Mouse (Mus musculus): ENCODE data around the gene D7Ertd443e.

The D7Ertd443e gene

GRCm38 (mm10) chr7:134385561-134385960 is at the start of gene D7Ertd443e:
TSS of gene D7Ertd443e (minus strand) at chr7:134385661.
- DNase-seq: no peak

GRCm38 (mm10) chr7:134431681-134432080 is 46.2 kb upstream of the D7Ertd443e start:
- no peak for DNase-seq

GRCm38 (mm10) chr7:134428676-134429075 is 43.2 kb upstream of the D7Ertd443e start:
- no peak for DNase-seq

- DNase-seq: no peak
Observed at GRCm38 (mm10) chr7:134415014-134415413, 29.6 kb upstream of the D7Ertd443e start.

GRCm38 (mm10) chr7:134414005-134414690 is 28.7 kb upstream of the D7Ertd443e start:
- DNase-seq: peak in 1 of 2 experiments; percentile 4

GRCm38 (mm10) chr7:134408641-134409040 is 23.2 kb upstream of the D7Ertd443e start:
- peak; percentile 64 to 70 for DNase-seq

- DNase-seq: no peak
Observed at GRCm38 (mm10) chr7:134400746-134401145, 15.3 kb upstream of the D7Ertd443e start.

GRCm38 (mm10) chr7:134396769-134397168 is 11.3 kb upstream of the D7Ertd443e start:
- DNase-seq: no peak

- no peak for DNase-seq
Observed at GRCm38 (mm10) chr7:134382791-134383190, 2.7 kb downstream of the D7Ertd443e start.

GRCm38 (mm10) chr7:134381407-134381861 is 4.0 kb downstream of the D7Ertd443e start:
- DNase-seq: peak; percentile 20 to 34

GRCm38 (mm10) chr7:134378273-134378672 is 7.2 kb downstream of the D7Ertd443e start:
- DNase-seq: peak; percentile 20 to 39

- no peak for DNase-seq
Observed at GRCm38 (mm10) chr7:134376786-134377185, 8.7 kb downstream of the D7Ertd443e start.

GRCm38 (mm10) chr7:134372276-134372675 is 13.2 kb downstream of the D7Ertd443e start:
- DNase-seq: no peak

GRCm38 (mm10) chr7:134369241-134369640 is 16.2 kb downstream of the D7Ertd443e start:
- no peak for DNase-seq

GRCm38 (mm10) chr7:134362257-134362870 is 23.1 kb downstream of the D7Ertd443e start:
- DNase-seq: no peak

- peak; percentile 53 to 59 for DNase-seq
Observed at GRCm38 (mm10) chr7:134348825-134349224, 36.6 kb downstream of the D7Ertd443e start.

GRCm38 (mm10) chr7:134342202-134342601 is 43.3 kb downstream of the D7Ertd443e start:
- peak; percentile 65 to 68 for DNase-seq

- DNase-seq: no peak
Observed at GRCm38 (mm10) chr7:134335951-134336350, 49.5 kb downstream of the D7Ertd443e start.

GRCm38 (mm10) chr7:134320979-134321378 is 64.5 kb downstream of the D7Ertd443e start:
- no peak for DNase-seq

GRCm38 (mm10) chr7:134302084-134302483 is 83.4 kb downstream of the D7Ertd443e start:
- no peak for DNase-seq

- no peak for DNase-seq
Observed at GRCm38 (mm10) chr7:134301285-134301684, 84.2 kb downstream of the D7Ertd443e start.

GRCm38 (mm10) chr7:134292750-134293149 is 92.7 kb downstream of the D7Ertd443e start:
- DNase-seq: no peak

GRCm38 (mm10) chr7:134289611-134290301 is 95.7 kb downstream of the D7Ertd443e start:
- no peak for DNase-seq

- DNase-seq: no peak
Observed at GRCm38 (mm10) chr7:134289126-134289525, 96.3 kb downstream of the D7Ertd443e start.
